Mouse (Mus musculus) erythroblast, embryonic 14.5 days (primary cell): Measurements from ENCODE around the gene Banp. TPM values are rescaled to one million over a fixed set of nuclear protein-coding genes. Genes with fewer than 3 reads are reported as not detected.
A peak's percentile ranks its signal among the peaks of the same experiment; 100 is the strongest.

Experiments
- H3K27me3 ChIP-seq: 2 replicates; pipeline ENCODE4 v1.6.1; 2012; ENCODE audit warnings: inconsistent platforms; ENCODE audit not compliant: control insufficient read depth
- H3K36me3 ChIP-seq: 2 replicates; pipeline ENCODE4 v1.6.1; 2012; ENCODE audit warnings: mild to moderate bottlenecking, inconsistent platforms; ENCODE audit not compliant: control insufficient read depth
- H3K4me1 ChIP-seq: 2 replicates; pipeline ENCODE4 v1.6.1; 2012; ENCODE audit warnings: inconsistent platforms; ENCODE audit not compliant: control insufficient read depth
- H3K4me3 ChIP-seq: replicated peaks from 2 replicates; pipeline ENCODE3; 2012; ENCODE audit warnings: moderate library complexity, mild to moderate bottlenecking, inconsistent platforms
- H3K9me3 ChIP-seq: 2 replicates; pipeline ENCODE4 v1.6.1; 2012; ENCODE audit warnings: low read length, inconsistent platforms, mixed read lengths; ENCODE audit not compliant: control insufficient read depth
- GATA1 ChIP-seq: IDR thresholded peaks from 2 replicates; pipeline ENCODE4 v1.6.1; 2012; ENCODE audit warnings: low read length, inconsistent platforms, mixed read lengths
- TAL1 ChIP-seq: IDR thresholded peaks from 3 replicates; pipeline ENCODE4 v1.6.1; 2012; ENCODE audit warnings: low read length, inconsistent platforms, mixed read lengths
- polyA plus RNA-seq: library from polyadenylated mRNA; stranded (reverse); fragments of >175 nt; gene quantifications from 2 replicates; pipeline ENCODE4 v1.2.3, GENCODE M21; 2012

Banp gene
- polyA plus RNA-seq, 1 experiment: 8.0 TPM

GRCm38 (mm10) chr8:121952800-121953199 lies 3.2 kb downstream of the Banp start:
- Histone ChIP-seq H3K4me3 (peak overlapping the region; percentile 89), H3K9me3 (no peaks in the 10 kb centered on the region), H3K27me3 (no peaks in the 10 kb centered on the region), H3K4me1 (peaks cover 83% of the 10 kb centered on the region), H3K36me3 (peaks cover 57% of the 10 kb centered on the region)
- no peak for TF ChIP-seq GATA1
- no peak for TF ChIP-seq TAL1

- Histone ChIP-seq H3K36me3 (peaks cover 64% of the 10 kb centered on the region), H3K27me3 (no peaks in the 10 kb centered on the region), H3K4me1 (peaks cover 78% of the 10 kb centered on the region), H3K9me3 (no peaks in the 10 kb centered on the region), H3K4me3 (no peak overlapping the region)
- TF ChIP-seq GATA1 (no peak), TAL1 (no peak)
Observed at GRCm38 (mm10) chr8:121953821-121954545, 4.4 kb downstream of the Banp start.

DNA sequence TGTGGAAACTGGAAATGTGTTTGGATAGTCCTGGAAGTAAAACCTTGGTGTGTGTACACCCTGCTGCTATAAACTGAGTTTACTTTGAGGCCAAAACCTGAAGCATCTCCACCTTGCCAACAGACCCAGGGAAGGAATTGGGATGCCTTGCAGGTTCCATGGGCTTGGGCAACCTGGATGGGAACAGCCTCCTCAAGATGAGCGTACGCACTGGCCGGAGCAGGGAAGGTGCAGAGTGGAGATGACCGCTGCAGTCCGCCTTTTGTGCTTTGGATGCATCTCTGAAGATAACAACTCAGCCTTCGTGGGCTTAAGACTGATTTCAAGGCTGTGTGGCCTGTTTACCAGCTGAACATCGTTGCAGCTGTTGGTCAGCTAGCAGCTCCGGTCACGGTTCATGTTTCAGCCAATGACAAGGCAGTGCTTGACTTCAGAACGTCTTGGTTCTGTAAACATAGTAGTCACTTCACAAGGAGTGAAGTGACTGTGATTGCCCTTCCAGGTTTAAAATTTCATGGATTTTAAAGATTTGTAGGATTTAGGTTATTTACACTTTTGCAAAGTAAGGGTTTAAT lies 5.5 kb downstream of the Banp start:
- Histone ChIP-seq H3K9me3 (no peaks in the 10 kb centered on the region), H3K36me3 (peaks cover 67% of the 10 kb centered on the region), H3K4me1 (peaks cover 69% of the 10 kb centered on the region), H3K27me3 (no peaks in the 10 kb centered on the region), H3K4me3 (no peak overlapping the region)
- TF ChIP-seq TAL1: no peak
- no peak for TF ChIP-seq GATA1

DNA sequence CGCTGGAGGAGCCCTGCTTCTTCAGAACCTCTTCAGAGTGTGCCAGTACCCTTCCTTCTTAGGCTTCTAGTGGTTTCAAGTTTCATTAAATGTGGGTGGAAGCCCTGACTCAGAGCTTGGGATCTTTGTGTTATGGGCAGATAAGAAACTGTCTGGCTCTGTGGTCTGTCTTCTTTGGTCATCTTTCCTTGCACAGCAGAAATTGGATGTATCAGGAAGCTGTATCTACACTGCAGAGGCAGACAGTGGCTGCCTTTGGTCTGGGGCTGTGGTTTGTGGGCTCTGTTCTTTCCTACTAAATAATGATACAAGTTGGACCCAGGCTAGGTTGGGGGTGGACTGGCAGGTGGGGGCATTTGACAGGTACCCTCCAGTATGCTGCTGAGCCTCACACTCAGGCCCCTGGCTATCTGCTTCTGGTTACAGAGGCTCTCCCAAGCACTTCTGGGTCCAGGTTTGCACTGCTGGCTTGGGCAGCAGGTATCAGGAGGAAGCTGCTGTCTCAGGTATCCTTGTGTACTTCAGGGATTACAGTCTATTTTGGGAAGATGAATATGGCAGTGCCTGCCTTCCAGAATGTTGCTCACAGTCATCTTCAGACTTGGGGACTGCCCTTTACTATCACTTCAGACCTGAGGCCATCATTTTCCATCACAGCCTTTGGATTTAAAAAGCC lies 6.4 kb downstream of the Banp start:
- H3K9me3 ChIP-seq: no peaks in the 10 kb centered on the region
- H3K27me3 ChIP-seq: no peaks in the 10 kb centered on the region
- peaks cover 68% of the 10 kb centered on the region for H3K4me1 ChIP-seq
- no peak overlapping the region for H3K4me3 ChIP-seq
- no peak for TF ChIP-seq GATA1
- TF ChIP-seq TAL1: no peak
- peaks cover 75% of the 10 kb centered on the region for H3K36me3 ChIP-seq

- no peak overlapping the region for H3K4me3 ChIP-seq
- peaks cover 72% of the 10 kb centered on the region for H3K36me3 ChIP-seq
- no peak for TF ChIP-seq GATA1
- no peak for TF ChIP-seq TAL1
- peaks cover 54% of the 10 kb centered on the region for H3K4me1 ChIP-seq
- H3K9me3 ChIP-seq: no peaks in the 10 kb centered on the region
- no peaks in the 10 kb centered on the region for H3K27me3 ChIP-seq
Observed at GRCm38 (mm10) chr8:121958395-121958794, 8.8 kb downstream of the Banp start.

GRCm38 (mm10) chr8:121962892-121963291 lies 13.3 kb downstream of the Banp start:
- H3K27me3 ChIP-seq: no peaks in the 10 kb centered on the region
- peaks cover 39% of the 10 kb centered on the region for H3K4me1 ChIP-seq
- no peaks in the 10 kb centered on the region for H3K9me3 ChIP-seq
- H3K36me3 ChIP-seq: peaks cover 44% of the 10 kb centered on the region
- H3K4me3 ChIP-seq: no peak overlapping the region
- TF ChIP-seq GATA1 (no peak), TAL1 (no peak)

DNA sequence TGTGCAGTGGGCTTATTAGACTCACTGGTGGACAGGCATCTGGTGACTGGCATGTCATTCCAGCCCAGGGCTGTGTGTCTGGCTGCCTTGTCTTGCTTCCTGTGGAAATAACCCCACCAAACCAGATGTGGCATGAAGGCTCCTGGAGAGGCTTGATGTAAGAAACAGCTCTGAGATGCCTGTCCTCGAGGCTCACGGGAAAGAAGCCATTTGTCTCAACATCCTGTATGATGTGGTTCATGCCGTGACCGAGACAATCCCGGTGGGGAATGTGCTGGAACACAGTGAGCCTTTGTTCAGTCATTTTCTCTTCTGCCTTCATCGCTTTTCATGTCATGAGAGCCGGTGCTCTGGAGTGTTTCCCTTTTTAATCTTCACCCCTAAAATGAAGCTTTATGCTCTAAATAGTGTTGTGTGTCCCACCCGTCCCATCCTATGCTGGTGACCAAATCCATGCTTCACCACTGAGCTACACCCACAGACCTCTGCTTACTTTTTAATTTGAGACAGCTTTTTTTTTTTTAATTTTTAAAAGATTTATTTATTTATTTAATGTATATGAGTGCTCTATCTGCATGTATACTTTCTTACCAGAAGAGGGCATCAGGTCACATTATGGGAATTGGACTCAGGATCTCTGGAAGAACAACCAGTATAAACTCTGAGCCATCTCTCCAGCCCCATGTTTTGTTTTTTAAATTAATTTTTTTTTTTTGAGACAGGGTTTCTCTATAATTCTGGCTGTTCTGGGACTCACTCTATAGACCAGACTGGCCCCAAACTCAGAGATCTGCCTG lies 15.4 kb downstream of the Banp start:
- Histone ChIP-seq H3K9me3 (no peaks in the 10 kb centered on the region), H3K4me3 (no peak overlapping the region), H3K27me3 (no peaks in the 10 kb centered on the region), H3K36me3 (peaks cover 38% of the 10 kb centered on the region), H3K4me1 (peaks cover 42% of the 10 kb centered on the region)
- TF ChIP-seq TAL1 (no peak), GATA1 (no peak)

- Histone ChIP-seq H3K4me1 (peaks cover 44% of the 10 kb centered on the region), H3K36me3 (peaks cover 36% of the 10 kb centered on the region), H3K27me3 (no peaks in the 10 kb centered on the region), H3K9me3 (no peaks in the 10 kb centered on the region), H3K4me3 (no peak overlapping the region)
- TF ChIP-seq TAL1 (no peak), GATA1 (no peak)
Observed at GRCm38 (mm10) chr8:121966110-121966509, 16.6 kb downstream of the Banp start.
